Mouse (Mus musculus): ENCODE data around the gene Gramd1a.

DNA sequence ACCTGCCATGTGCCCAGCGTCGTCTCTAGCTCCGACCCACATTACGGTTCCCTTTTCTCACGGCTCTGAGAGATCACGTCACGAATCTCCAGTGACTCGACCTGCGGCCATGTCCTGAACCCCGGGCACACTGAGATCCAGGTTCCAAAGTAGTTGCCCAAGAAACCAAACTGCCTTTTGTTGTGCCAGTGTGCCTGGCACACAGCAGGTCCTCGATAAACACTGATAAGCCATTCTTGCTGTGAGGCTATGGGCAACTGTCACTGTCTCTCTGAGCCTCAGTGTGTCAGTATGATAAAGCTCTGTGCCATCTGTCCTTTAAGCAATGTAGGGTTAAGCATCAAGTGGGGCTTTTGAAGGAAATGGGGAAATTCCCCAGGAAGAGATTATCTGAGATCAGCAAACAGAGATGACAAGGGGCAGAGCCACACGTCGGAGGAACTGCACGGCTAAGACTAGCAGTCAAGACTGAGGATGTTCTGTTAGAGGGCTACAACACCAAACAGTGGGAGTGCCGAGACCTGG lies 44.8 kb downstream of the Gramd1a start:
- TF ChIP-seq CTCF (IDR thresholded peaks at IDR 0.05; ENCODE audit: control insufficient read depth, insufficient read depth, low read length) (no peak), POLR2A (IDR thresholded peaks at IDR 0.05; ENCODE audit: borderline replicate concordance, control insufficient read depth, low read depth, low read length) (no peak)

Data from bone marrow, adult 2 months (tissue).